Mouse (Mus musculus) stomach, postnatal 0 days (tissue): ENCODE measurements around the gene Gtf2a2.

Source experiments
- CTCF ChIP-seq: IDR thresholded peaks from 2 replicates; pipeline ENCODE4 v1.5.1; 2016; ENCODE audit warnings: antibody characterized with exemption, low read depth, mild to moderate bottlenecking, moderate library complexity
- EP300 ChIP-seq: optimal IDR thresholded peaks from 2 replicates; pipeline ENCODE3; 2016; ENCODE audit warnings: antibody characterized with exemption

DNA sequence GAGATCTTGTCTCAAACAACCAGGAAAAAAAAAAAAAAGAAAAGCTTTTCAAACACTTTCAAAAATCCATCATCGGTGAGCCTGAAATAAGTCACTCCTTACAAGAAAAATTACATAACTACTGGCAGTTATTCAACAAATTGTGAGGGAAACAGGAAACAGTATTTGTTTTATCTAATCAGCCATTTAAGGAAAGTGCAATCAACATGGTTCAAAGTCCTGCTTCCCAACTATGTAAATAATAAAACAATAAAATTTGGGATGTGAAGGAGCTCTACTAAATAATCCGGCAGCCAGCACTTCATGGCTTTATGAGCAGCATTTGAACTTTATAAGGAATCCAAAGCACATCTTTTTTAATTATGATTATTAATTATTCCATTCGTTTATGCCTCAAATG lies 49.7 kb downstream of the Gtf2a2 start:
- no peak for TF ChIP-seq CTCF
- TF ChIP-seq EP300: no peak
